Mouse (Mus musculus): ENCODE data around the gene Gsg1.

DNA sequence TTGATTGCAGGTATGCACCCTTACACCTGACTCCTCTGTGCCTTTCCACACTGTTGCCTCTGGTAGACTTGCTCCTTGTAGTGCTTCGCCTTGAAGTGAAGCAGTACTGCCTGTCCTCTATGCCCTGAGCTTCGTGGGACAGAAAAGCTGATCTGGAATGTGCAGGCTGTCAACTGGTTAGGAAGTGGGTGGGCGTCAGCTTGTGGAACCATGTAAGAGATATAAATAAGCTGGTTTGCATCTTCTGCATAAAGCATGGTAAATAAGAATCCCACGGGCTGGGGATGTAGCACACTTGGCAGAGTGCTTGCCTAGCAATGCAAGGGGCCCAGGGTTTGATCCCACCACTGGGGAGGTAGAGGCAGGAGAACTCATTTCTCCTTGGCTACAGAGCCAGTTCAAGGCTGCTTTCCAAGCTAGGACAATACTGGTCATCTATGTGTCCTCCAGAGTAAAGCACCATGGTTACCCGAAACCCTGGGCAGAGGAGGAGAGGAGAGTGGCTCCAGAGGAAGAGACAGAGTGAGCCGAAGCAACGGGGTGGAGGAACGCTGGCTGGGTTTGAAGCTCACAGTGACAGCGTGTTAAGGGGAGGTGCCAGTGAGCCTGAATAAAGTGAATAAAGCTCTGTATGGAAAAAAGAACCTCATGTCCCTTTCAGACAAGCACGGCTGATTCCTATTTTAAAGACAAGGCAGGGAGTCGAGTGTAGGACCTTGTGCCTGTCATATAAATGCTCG is 21.5 kb downstream of the Gsg1 start:
- no peak for TF ChIP-seq CTCF (IDR thresholded peaks at IDR 0.05; ENCODE audit: low read depth)
- TF ChIP-seq EP300 (IDR thresholded peaks at IDR 0.05; ENCODE audit: low read depth): no peak

Data from liver, postnatal 0 days (tissue).